Mouse (Mus musculus) neutrophil, adult 59 days (primary cell): ENCODE data around the gene Gpn1. TPM values are rescaled to one million over a fixed set of nuclear protein-coding genes. Genes with fewer than 3 reads are reported as not detected.

Experiments used
- total RNA-seq, 2 experiments: library from RNA; stranded (reverse); gene quantifications; 1 replicate in 1 of 2; 2 replicates in 1 of 2; pipeline ENCODE4 v1.2.4; 2023

The Gpn1 gene
- 10 to 100 TPM; 31.0 to 39.0 TPM for total RNA-seq

DNA sequence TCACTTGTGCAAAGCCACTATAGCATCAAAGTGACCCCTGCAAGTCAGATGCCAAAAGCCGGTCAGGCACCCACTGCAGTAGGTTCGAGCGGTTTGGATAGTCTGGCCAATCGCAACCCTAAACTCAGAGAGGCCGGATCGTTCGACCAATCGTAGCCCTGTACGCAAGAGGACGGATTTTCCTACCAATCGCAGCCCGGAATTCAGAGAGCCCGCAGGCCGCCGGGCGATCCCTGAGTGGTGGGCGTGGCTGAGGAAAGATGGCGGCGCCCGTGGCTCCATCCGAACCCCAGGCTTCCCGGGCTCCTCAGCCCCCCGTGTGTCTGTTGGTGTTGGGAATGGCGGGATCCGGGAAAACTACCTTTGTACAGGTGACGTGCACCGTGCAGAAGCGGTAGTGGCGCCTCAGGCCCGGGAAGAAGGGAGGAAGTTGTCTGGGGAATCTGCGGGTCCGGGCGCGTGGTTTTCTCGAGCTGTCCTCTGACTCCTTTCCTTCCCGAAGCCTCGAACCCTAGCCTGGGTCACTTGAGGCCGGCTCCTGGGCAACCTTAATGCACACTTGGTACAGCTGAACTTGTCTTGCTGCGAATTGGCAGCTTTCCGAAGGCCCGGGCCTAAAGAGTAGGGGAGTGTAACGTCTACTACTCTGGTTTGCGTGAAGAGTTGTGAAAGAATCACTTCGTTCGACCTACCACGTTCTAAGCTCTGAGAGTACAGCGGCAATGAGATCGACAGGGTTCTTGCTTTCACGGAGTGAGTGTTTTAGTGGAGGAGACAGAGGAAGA is at the start of gene Gpn1:
Gene Gpn1, plus strand, starts transcription at position 229 of the 785 bp plus-strand sequence.

GRCm38 (mm10) chr5:31451878-31452561 is 42.5 kb upstream of the Gpn1 start, which contains the start of gene Zfp512:
TSS of gene Zfp512 (plus strand) at chr5:31452431.

DNA sequence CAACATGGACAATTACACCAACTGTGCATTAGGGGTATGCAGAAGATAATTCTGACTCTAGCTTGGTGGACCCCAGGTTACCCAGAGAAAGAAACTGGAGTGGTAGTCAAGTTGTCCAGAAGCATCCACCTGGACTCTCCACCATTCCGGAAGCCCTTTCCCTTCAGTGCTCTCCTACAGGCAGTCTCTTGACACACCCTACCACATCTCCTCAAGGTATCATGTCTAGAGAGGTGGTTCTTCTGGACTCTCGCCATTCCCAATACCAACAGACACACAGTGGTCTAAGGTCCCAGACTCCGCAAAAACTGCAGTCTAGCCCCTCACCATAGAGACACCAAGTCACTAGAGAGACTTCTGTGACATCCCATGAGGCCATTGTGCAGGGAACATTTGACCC is 9.1 kb upstream of the Gpn1 start, which contains the start of gene 4930548H24Rik:
Gene 4930548H24Rik, plus strand, starts transcription at position 301 of the 400 bp plus-strand sequence.

GRCm38 (mm10) chr5:31526354-31527116 is 32.0 kb downstream of the Gpn1 start, which contains the start of gene Slc4a1ap:
TSS of gene Slc4a1ap (plus strand) at chr5:31526995.

DNA sequence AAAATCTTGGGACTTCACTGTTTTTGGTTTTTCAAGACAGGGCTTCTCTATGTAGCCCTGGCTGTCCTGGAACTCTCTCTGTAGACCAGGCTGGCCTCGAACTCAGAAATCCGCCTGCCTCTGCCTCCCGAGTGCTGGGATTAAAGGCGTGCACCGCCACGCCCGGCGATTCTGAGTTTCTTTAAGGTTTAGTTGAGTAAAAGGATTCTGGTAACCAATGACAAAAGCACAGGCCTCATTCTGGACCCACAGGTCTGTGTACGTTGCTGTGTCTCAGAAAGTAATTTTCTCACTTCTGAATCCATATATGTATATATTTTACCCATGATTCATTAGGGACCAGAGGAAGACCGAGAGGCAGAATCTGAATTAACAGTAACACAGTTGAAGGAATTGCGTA is 33.2 kb downstream of the Gpn1 start, which contains the start of gene Supt7l:
Gene Supt7l, minus strand, starts transcription at position 101 of the 400 bp plus-strand sequence.

Other genes starting within 250 kb of the Gpn1 start
- 10 to 100 TPM; 11.2 TPM for gene Krtcap3, start 243.1 kb upstream of the Gpn1 start, total RNA-seq
- 10 to 100 TPM in 1 of 2 experiments, 1 to 10 TPM in 1; 9.8 to 11.8 TPM for gene Ift172, start 203.6 kb upstream of the Gpn1 start, total RNA-seq
- not detected for gene Fndc4, start 198.7 kb upstream of the Gpn1 start, total RNA-seq
- not detected for gene Gckr, start 197.3 kb upstream of the Gpn1 start, total RNA-seq
- 10 to 100 TPM; 14.9 to 15.3 TPM for gene Zfp512, start 42.3 kb upstream of the Gpn1 start, total RNA-seq
- gene 4930548H24Rik, start 9.0 kb upstream of the Gpn1 start, total RNA-seq, result 1 to 10 TPM in 1 of 2 experiments, under 1 TPM in 1; 0.79 to 1.0 TPM
- 10 to 100 TPM; 30.1 to 36.1 TPM for gene Slc4a1ap, start 32.3 kb downstream of the Gpn1 start, total RNA-seq
- 10 to 100 TPM; 10.0 to 12.0 TPM for gene Supt7l, start 33.1 kb downstream of the Gpn1 start, total RNA-seq
- 100 to 1,000 TPM; 374 to 437 TPM for gene Mrpl33, start 102.2 kb downstream of the Gpn1 start, total RNA-seq
- gene Rbks, start 202.9 kb downstream of the Gpn1 start, total RNA-seq, result 10 to 100 TPM; 17.9 to 20.4 TPM
- gene Babam2, start 202.9 kb downstream of the Gpn1 start, total RNA-seq, result 10 to 100 TPM; 53.4 to 59.4 TPM